Mouse (Mus musculus) gastrocnemius, postnatal 36 days (tissue): ENCODE measurements around the gene Gm4302. TPM values are rescaled to one million over a fixed set of nuclear protein-coding genes. Genes with fewer than 3 reads are reported as not detected.
"Not testable (repeated sequence)": the region's sequence is repeated elsewhere in the genome, so short reads cannot be mapped to it uniquely, and the experiment has no call there.

Experiments
- DNase-seq, 2 experiments: peaks; one replicate each; pipeline ENCODE4 v3.0.0; 2022
- intact Hi-C: fragments of 180-260 bp; cut with DNase I; formaldehyde crosslinking; loops from one replicate; pipeline ENCODE4 v1.15.1; 2025
- long read RNA-seq, 2 experiments: library from polyadenylated mRNA; stranded (forward); transcript quantifications; one replicate each; pipeline ENCODE4 v2.0.0; 2021
- total RNA-seq, 2 experiments: library from RNA; stranded (reverse); gene quantifications; 2 replicates each; pipeline ENCODE4 v1.2.3; 2021

The Gm4302 gene
- not detected for total RNA-seq
- long read RNA-seq, experiment 1: 0 reads
- long read RNA-seq, experiment 2: 0 reads

DNA sequence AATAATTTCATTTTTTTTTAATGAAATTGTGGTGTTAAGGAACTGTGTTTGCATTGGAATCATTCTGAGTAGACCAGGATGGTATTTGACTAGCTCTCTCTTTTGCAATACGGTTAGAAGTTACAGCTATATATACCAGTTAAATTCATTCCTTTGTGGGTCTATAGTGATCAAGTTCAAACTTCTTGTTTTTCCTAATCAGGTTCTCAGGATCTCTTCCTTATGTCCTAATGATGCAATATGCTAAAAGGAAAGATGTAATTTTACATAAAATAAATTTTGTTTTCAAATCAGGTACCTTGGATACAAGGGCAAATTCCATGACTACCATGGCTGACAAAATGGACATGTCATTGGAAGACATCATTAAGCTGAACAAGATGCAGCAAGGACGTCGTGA is at the start of gene Gm4302:
Gene Gm4302, plus strand, starts transcription at position 301 of the 400 bp plus-strand sequence.
- intact Hi-C loops, DNase-seq: not testable (repeated sequence)

DNA sequence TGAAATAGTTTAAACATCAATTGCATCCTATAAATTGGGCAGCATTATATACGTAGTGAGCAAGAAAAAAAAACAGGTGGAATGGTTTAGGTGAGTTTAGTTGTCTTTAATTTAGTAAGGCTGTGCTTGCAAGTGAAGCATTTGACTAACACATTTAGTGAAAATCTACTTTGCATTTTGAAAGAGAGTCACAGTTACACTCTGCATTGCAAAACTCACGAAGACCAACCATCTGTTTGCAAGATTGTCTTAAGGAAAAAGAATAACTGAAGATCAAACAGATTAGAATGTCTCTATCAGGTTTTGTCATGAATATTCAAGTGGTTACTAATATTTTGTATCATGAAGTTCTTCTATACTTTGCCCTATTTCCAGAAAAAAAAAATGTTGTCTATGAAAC is 44.5 kb upstream of the Gm4302 start:
- intact Hi-C loops: no loop called here
- DNase-seq: no peak

DNA sequence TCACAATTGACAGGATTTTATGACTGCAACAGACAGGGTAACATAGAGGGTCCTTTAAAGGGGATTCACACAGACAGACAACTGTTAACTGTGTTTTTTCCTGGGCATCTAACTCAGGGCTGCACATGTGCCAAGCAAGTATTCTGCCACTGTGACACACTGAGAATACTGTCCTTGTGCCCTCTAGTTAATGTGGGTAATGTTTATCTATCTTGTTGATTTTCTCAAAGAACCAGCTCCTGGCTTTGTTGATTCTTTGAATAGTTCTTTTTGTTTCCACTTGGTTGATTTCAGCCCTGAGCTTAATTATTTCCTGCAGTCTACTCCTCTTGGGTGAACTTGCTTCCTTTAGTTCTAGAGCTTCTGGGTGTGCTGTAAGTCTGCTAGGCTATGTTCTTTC is 40.5 kb upstream of the Gm4302 start:
- DNase-seq, intact Hi-C loops: not testable (repeated sequence)

DNA sequence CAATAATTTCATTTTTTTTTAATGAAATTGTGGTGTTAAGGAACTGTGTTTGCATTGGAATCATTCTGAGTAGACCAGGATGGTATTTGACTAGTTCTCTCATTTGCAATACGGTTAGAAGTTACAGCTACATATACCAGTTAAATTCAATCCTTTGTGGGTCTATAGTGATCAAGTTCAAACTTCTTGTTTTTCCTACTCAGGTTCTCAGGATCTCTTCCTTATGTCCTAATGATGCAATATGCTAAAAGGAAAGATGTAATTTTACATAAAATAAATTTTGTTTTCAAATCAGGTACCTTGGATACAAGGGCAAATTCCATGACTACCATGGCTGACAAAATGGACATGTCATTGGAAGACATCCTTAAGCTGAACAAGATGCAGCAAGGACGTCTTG is 5.3 kb upstream of the Gm4302 start, which contains the start of gene Gm4301:
Gene Gm4301, plus strand, starts transcription at position 301 of the 400 bp plus-strand sequence.
- intact Hi-C loops: not testable (repeated sequence)

DNA sequence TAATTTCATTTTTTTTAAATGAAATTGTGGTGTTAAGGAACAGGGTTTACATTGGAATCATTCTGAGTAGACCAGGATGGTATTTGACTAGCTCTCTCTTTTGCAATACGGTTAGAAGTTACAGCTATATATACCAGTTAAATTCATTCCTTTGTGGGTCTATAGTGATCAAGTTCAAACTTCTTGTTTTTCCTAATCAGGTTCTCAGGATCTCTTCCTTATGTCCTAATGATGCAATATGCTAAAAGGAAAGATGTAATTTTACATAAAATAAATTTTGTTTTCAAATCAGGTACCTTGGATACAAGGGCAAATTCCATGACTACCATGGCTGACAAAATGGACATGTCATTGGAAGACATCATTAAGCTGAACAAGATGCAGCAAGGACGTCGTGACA is 5.0 kb downstream of the Gm4302 start, which contains the start of gene Gm4303:
Gene Gm4303, plus strand, starts transcription at position 301 of the 400 bp plus-strand sequence.
- intact Hi-C loops, DNase-seq: not testable (repeated sequence)

More for the DNA sequence above, 5.3 kb upstream of the Gm4302 start, which contains the start of gene Gm4301:
- DNase-seq: not testable (repeated sequence)

DNA sequence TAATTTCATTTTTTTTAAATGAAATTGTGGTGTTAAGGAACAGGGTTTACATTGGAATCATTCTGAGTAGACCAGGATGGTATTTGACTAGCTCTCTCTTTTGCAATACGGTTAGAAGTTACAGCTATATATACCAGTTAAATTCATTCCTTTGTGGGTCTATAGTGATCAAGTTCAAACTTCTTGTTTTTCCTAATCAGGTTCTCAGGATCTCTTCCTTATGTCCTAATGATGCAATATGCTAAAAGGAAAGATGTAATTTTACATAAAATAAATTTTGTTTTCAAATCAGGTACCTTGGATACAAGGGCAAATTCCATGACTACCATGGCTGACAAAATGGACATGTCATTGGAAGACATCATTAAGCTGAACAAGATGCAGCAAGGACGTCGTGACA is 10.2 kb downstream of the Gm4302 start, which contains the start of gene Gm4305:
Gene Gm4305, plus strand, starts transcription at position 301 of the 400 bp plus-strand sequence.
- DNase-seq, intact Hi-C loops: not testable (repeated sequence)

DNA sequence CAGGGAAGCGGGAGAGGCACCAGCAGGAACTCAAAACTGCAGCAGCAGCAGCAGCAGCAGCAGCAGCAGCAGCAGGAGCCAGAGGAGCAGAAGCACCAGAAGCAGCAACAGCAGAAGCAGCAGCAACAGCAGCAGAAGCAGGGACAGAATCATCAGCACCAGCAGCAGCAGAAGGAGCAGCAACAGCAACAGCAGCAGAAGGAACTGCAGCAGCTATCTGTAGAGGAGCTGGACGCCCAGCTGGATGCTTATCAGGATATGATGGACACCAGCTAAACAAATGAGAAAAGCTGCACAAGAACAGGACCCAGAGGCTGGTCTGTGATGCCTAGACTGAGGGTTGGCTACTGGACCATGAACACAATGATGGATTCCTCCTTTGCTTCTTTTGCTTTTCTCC is 16.2 kb downstream of the Gm4302 start:
- intact Hi-C loops: not testable (repeated sequence)
- DNase-seq: peak; percentile 4 to 22

DNA sequence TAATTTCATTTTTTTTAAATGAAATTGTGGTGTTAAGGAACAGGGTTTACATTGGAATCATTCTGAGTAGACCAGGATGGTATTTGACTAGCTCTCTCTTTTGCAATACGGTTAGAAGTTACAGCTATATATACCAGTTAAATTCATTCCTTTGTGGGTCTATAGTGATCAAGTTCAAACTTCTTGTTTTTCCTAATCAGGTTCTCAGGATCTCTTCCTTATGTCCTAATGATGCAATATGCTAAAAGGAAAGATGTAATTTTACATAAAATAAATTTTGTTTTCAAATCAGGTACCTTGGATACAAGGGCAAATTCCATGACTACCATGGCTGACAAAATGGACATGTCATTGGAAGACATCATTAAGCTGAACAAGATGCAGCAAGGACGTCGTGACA is 20.4 kb downstream of the Gm4302 start, which contains the start of gene Gm4307:
Gene Gm4307, plus strand, starts transcription at position 301 of the 400 bp plus-strand sequence.
- DNase-seq, intact Hi-C loops: not testable (repeated sequence)

DNA sequence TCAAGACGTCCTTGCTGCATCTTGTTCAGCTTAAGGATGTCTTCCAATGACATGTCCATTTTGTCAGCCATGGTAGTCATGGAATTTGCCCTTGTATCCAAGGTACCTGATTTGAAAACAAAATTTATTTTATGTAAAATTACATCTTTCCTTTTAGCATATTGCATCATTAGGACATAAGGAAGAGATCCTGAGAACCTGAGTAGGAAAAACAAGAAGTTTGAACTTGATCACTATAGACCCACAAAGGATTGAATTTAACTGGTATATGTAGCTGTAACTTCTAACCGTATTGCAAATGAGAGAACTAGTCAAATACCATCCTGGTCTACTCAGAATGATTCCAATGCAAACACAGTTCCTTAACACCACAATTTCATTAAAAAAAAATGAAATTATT is 41.8 kb downstream of the Gm4302 start, which contains the start of gene Gm4312:
Gene Gm4312, minus strand, starts transcription at position 101 of the 400 bp plus-strand sequence.
- intact Hi-C loops: not testable (repeated sequence)

More for the DNA sequence above, 41.8 kb downstream of the Gm4302 start, which contains the start of gene Gm4312:
- not testable (repeated sequence) for DNase-seq

Other genes with a start within 250 kb of the Gm4302 start
- gene Gm4301, start 5.2 kb upstream of the Gm4302 start, total RNA-seq: not detected
- not detected for gene Gm4303, start 5.1 kb downstream of the Gm4302 start, total RNA-seq
- gene Gm4305, start 10.3 kb downstream of the Gm4302 start, total RNA-seq: not detected
- gene Gm4307, start 20.5 kb downstream of the Gm4302 start, total RNA-seq: not detected
- gene Gm4312, start 41.7 kb downstream of the Gm4302 start, total RNA-seq: not detected
- gene Tmtc3, start 146.5 kb downstream of the Gm4302 start, total RNA-seq: 1 to 10 TPM; 7.3 to 9.4 TPM
- 1 to 10 TPM; 2.2 to 2.6 TPM for gene Cep290, start 146.7 kb downstream of the Gm4302 start, total RNA-seq
- gene 4930430F08Rik, start 249.6 kb downstream of the Gm4302 start, total RNA-seq: 1 to 10 TPM; 6.7 to 8.2 TPM
- gene 1700017N19Rik, start 249.6 kb downstream of the Gm4302 start, total RNA-seq: not detected